Mouse (Mus musculus): ENCODE results near the gene Ip6k3.

DNA sequence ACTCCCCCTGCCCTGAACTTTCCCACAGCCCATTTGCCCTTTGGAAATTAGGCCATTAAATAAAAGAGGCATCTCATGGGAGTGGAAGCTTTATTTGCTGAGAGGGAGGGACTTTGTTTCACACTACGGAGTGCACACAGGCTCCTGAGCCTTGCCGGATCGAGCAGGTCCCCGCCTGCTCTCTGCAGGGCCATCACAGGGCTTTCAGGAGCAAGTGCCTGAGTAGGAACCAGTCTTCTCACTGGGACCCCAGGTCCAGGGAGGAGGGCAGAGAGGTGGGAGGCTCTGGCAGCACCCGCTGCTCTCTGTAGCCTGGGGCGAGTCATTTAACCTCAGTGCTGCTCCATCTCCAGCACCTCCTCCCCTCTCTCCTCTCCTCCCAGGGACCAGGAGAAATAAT is 44.4 kb upstream of the Ip6k3 start:
- TF ChIP-seq CTCF (IDR thresholded peaks at IDR 0.05) (no peak), EP300 (IDR thresholded peaks at IDR 0.05) (no peak)
